ENCODE assay signal across 13 mouse cellular contexts in genomic region chr5:4959446-4959845, GRCm38 (mm10).
DNase-seq lines count a peak whose midpoint lies in the region; ATAC-seq and TF ChIP-seq lines count a peak whose summit lies in the region.
"Had no signal": no experiment of that assay in that cellular context is flagged by ENCODE, and none has a peak within 500 bp of the region (broad histone marks: within the 10 kb centered on the region; RNA-seq: fewer than 3 reads in every experiment).

No protein-coding gene starts in this region.

- no peaks in the 10 kb centered on the region for H3K9me3 ChIP-seq in heart, embryonic 12.5 days (replicated peaks)
- no peaks in the 10 kb centered on the region for H3K9me3 ChIP-seq in embryonic facial prominence, embryonic 14.5 days (ENCODE audit: control insufficient read depth, low read length)
- no peaks in the 10 kb centered on the region for H3K9me3 ChIP-seq in lung, embryonic 15.5 days
- H3K9me3 ChIP-seq: neural tube, embryonic 15.5 days had no signal

- DNase-seq in heart, postnatal 25 days (ENCODE audit: low spot score) = no peak
- DNase-seq in Muller cell, postnatal 12 days (ENCODE audit: inconsistent ontology term) = peak; percentile 83
- DNase-seq in embryonic facial prominence, embryonic 14.5 days (ENCODE audit: low spot score) = peak; percentile 40
- no peak for DNase-seq in kidney, postnatal 14 days
- no peak for DNase-seq in left cerebral cortex, postnatal 4 days
- DNase-seq in thymus, adult 2 months = no peak
- DNase-seq: adrenal gland, postnatal 10 days; liver, postnatal 0 days; right cerebral cortex, postnatal 14 days had no signal

- H3K27me3 ChIP-seq in heart, embryonic 12.5 days (replicated peaks) = no peaks in the 10 kb centered on the region
- H3K27me3 ChIP-seq in embryonic facial prominence, embryonic 14.5 days (replicated peaks; ENCODE audit: control insufficient read depth, insufficient read depth, low read length) = no peaks in the 10 kb centered on the region
- H3K27me3 ChIP-seq in lung, embryonic 15.5 days = no peaks in the 10 kb centered on the region
- H3K27me3 ChIP-seq in thymus, adult 2 months (ENCODE audit: control insufficient read depth, insufficient read depth, low read length) = no peaks in the 10 kb centered on the region
- H3K27me3 ChIP-seq: neural tube, embryonic 15.5 days; Patski had no signal

- no peak for TF ChIP-seq CTCF in thymus, adult 2 months (IDR thresholded peaks at IDR 0.05; ENCODE audit: borderline replicate concordance, control insufficient read depth, extremely low read depth, insufficient read depth, low read length, poor library complexity)

- ATAC-seq in heart, embryonic 12.5 days (ENCODE audit: insufficient number of reproducible peaks, low FRiP score) = no peak
- peak; percentile 15; the same call in 1 of the 2 replicates for ATAC-seq in embryonic facial prominence, embryonic 14.5 days (ENCODE audit: low read depth)
- ATAC-seq in lung, embryonic 15.5 days (ENCODE audit: borderline replicate concordance, extremely low read depth, low FRiP score, low TSS enrichment) = peak; percentile 82
- ATAC-seq: liver, postnatal 0 days; Patski had no signal

- TF ChIP-seq POLR2A in thymus, adult 2 months (IDR thresholded peaks at IDR 0.05; ENCODE audit: control insufficient read depth, extremely low read depth, insufficient read depth, low read length, poor library complexity) = no peak

- WGBS in heart, embryonic 12.5 days = 30% methylated on average over 5 of the region's 5 CpGs
- 33% methylated on average over 5 of the region's 5 CpGs for WGBS in embryonic facial prominence, embryonic 14.5 days
- 11% methylated on average over 5 of the region's 5 CpGs for WGBS in lung, embryonic 15.5 days
- 89% methylated on average over 5 of the region's 5 CpGs for WGBS in thymus, adult 2 months

- intact Hi-C loops in heart, postnatal 25 days (cut with DNase I) = no loop called here
- intact Hi-C loops in left cerebral cortex, postnatal 4 days (cut with DNase I) = no loop called here

- no peak overlapping the region for H3K4me3 ChIP-seq in heart, embryonic 12.5 days
- H3K4me3 ChIP-seq in embryonic facial prominence, embryonic 14.5 days (ENCODE audit: low read depth, low read length) = no peak overlapping the region
- H3K4me3 ChIP-seq in lung, embryonic 15.5 days = no peak overlapping the region
- no peak overlapping the region for H3K4me3 ChIP-seq in thymus, adult 2 months (ENCODE audit: control insufficient read depth, insufficient read depth, low read length)
- H3K4me3 ChIP-seq: neural tube, embryonic 15.5 days had no signal

- H3K36me3 ChIP-seq in heart, embryonic 12.5 days = no peaks in the 10 kb centered on the region
- H3K36me3 ChIP-seq in embryonic facial prominence, embryonic 14.5 days (ENCODE audit: control insufficient read depth, insufficient read depth, low read length) = no peaks in the 10 kb centered on the region
- H3K36me3 ChIP-seq in lung, embryonic 15.5 days = no peaks in the 10 kb centered on the region
- no peaks in the 10 kb centered on the region for H3K36me3 ChIP-seq in thymus, adult 2 months (ENCODE audit: control insufficient read depth, insufficient read depth, low read length)
- H3K36me3 ChIP-seq: neural tube, embryonic 15.5 days had no signal

- H3K9ac ChIP-seq in heart, embryonic 12.5 days = no peak overlapping the region
- H3K9ac ChIP-seq in embryonic facial prominence, embryonic 14.5 days (ENCODE audit: low read depth, low read length) = no peak overlapping the region
- H3K9ac ChIP-seq in lung, embryonic 15.5 days = no peak overlapping the region
- H3K9ac ChIP-seq: liver, postnatal 0 days; neural tube, embryonic 15.5 days had no signal

- H3K4me2 ChIP-seq in heart, embryonic 12.5 days = peak overlapping the region; percentile 31; the same call in 1 of the 2 replicates
- H3K4me2 ChIP-seq in embryonic facial prominence, embryonic 14.5 days (ENCODE audit: low read depth, low read length) = no peak overlapping the region
- H3K4me2 ChIP-seq in lung, embryonic 15.5 days = no peak overlapping the region
- H3K4me2 ChIP-seq: neural tube, embryonic 15.5 days had no signal

- no peak overlapping the region for H3K27ac ChIP-seq in heart, embryonic 12.5 days (ENCODE audit: poor library complexity, severe bottlenecking)
- H3K27ac ChIP-seq in embryonic facial prominence, embryonic 14.5 days (replicated peaks; ENCODE audit: low read depth, low read length) = no peak overlapping the region
- H3K27ac ChIP-seq in lung, embryonic 15.5 days = peak overlapping the region; percentile 32; the same call in 1 of the 2 replicates
- no peak overlapping the region for H3K27ac ChIP-seq in thymus, adult 2 months (ENCODE audit: control insufficient read depth, insufficient read depth, low read length)
- H3K27ac ChIP-seq: neural tube, embryonic 15.5 days had no signal

- H3K4me1 ChIP-seq in heart, embryonic 12.5 days (replicated peaks) = peaks cover 26% of the 10 kb centered on the region
- 0 out of 2 replicates have a peak, but pooled peaks cover 5% of the 10 kb centered on the region for H3K4me1 ChIP-seq in embryonic facial prominence, embryonic 14.5 days (ENCODE audit: control insufficient read depth, insufficient read depth, low read length)
- peaks cover 20% of the 10 kb centered on the region for H3K4me1 ChIP-seq in lung, embryonic 15.5 days
- no peaks in the 10 kb centered on the region for H3K4me1 ChIP-seq in thymus, adult 2 months (replicated peaks; ENCODE audit: control insufficient read depth, insufficient read depth, low read length)

Comparison
In these comparisons a context has a peak if more than half of its experiments do, and no peak if none do; other contexts are left out.
1. DNase-seq: peak in Muller cell, postnatal 12 days (single experiment) and embryonic facial prominence, embryonic 14.5 days (single experiment); none in heart, postnatal 25 days (single experiment), kidney, postnatal 14 days (single experiment), left cerebral cortex, postnatal 4 days (single experiment) and thymus, adult 2 months (single experiment).